Mouse (Mus musculus) kidney, embryonic 14.5 days (tissue): ENCODE data around the gene Snapc1. TPM values are rescaled to one million over a fixed set of nuclear protein-coding genes. Genes with fewer than 3 reads are reported as not detected.

ENCODE experiments used
- ATAC-seq: fragments of 200-750 bp; cut with Nextera tagmentation; 2 replicates; pipeline ENCODE4 v1.8.0; 2017; ENCODE audit warnings: moderate number of reproducible peaks, mild to moderate bottlenecking, moderate TSS enrichment, moderate library complexity; ENCODE audit not compliant: low FRiP score, low TSS enrichment
- H3K27ac ChIP-seq: fragments of 300-500 bp; sonication (generic); 2 replicates; pipeline ENCODE4 v1.5.1; 2014; ENCODE audit warnings: low read depth, mild to moderate bottlenecking, low read length, moderate library complexity, mixed read lengths
- H3K27me3 ChIP-seq: fragments of 300-500 bp; sonication (generic); 2 replicates; pipeline ENCODE4 v1.6.1; 2014; ENCODE audit warnings: mild to moderate bottlenecking, low read length; ENCODE audit not compliant: control insufficient read depth, insufficient read depth
- H3K36me3 ChIP-seq: fragments of 300-500 bp; sonication (generic); 2 replicates; pipeline ENCODE4 v1.6.1; 2014; ENCODE audit warnings: low read length, mixed read lengths; ENCODE audit not compliant: control insufficient read depth, insufficient read depth
- H3K4me1 ChIP-seq: fragments of 300-500 bp; sonication (generic); 2 replicates; pipeline ENCODE4 v1.6.1; 2014; ENCODE audit warnings: low read length, mixed read lengths; ENCODE audit not compliant: control insufficient read depth, insufficient read depth
- H3K4me2 ChIP-seq: fragments of 300-500 bp; sonication (generic); replicated peaks from 2 replicates; pipeline ENCODE4 v1.6.1; 2014; ENCODE audit warnings: low read depth, mild to moderate bottlenecking, low read length
- H3K4me3 ChIP-seq: fragments of 300-500 bp; sonication (generic); 2 replicates; pipeline ENCODE4 v1.5.1; 2014; ENCODE audit warnings: mild to moderate bottlenecking, low read length
- H3K9ac ChIP-seq: fragments of 300-500 bp; sonication (generic); 2 replicates; pipeline ENCODE4 v1.6.1; 2014; ENCODE audit warnings: low read depth, mild to moderate bottlenecking, low read length, moderate library complexity
- H3K9me3 ChIP-seq: fragments of 300-500 bp; sonication (generic); 2 replicates; pipeline ENCODE4 v1.6.1; 2016; ENCODE audit warnings: low read length; ENCODE audit not compliant: control insufficient read depth
- WGBS: fragments of 180-500 bp; shearing (Covaris S2); extraction: QIAGEN DNeasy Blood & Tissue Kit; methylation state at CpG from one replicate; pipeline ENCODE4 v1.1.7; 2014; 5-methylcytosine and 5-hydroxymethylcytosine counted together
- polyA plus RNA-seq: library from polyadenylated mRNA; unstranded; fragments of >200 nt; fragmentation: Nextera tagmentation; extraction: Ambion mirVana; gene quantifications from 2 replicates; pipeline ENCODE4 v1.2.1, GENCODE M21; 2014

Snapc1 gene
- polyA plus RNA-seq, 1 experiment from 2014 or later, result 16.1 TPM

GRCm38 (mm10) chr12:74009448-74009911 is 45.2 kb downstream of the Snapc1 start:
- no peak overlapping the region for H3K27ac ChIP-seq
- H3K4me1 ChIP-seq, result no peaks in the 10 kb centered on the region
- H3K9ac ChIP-seq, result no peak overlapping the region
- 27% methylated on average over 8 of the region's 8 CpGs for WGBS
- no peak overlapping the region for H3K4me3 ChIP-seq
- no peaks in the 10 kb centered on the region for H3K9me3 ChIP-seq
- no peak overlapping the region for H3K4me2 ChIP-seq
- peak; percentile 71; the same call in 1 of the 2 replicates for ATAC-seq
- H3K27me3 ChIP-seq, result no peaks in the 10 kb centered on the region; the same call in 1 of the 2 replicates
- no peaks in the 10 kb centered on the region for H3K36me3 ChIP-seq

DNA sequence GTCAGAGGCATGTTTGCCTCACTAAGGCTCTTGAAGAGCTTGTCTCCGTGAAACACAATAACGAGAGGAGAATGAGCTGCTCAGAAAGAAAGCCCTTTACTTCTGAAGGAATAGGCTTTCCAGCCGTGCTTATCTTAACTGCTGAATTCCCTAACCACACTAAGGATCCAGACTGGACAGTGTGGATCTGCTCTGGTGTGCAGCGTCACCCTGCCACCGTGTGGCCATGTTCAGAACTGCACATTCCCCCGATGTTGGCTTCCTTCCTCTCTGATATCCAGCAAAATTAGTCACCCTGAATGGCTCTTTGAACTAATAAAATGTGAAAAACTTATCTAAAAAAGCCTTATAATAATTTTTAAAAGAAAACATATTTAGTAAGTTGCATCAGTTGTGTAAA is 49.5 kb downstream of the Snapc1 start:
- Histone ChIP-seq H3K4me3 (no peak overlapping the region), H3K4me2 (peak overlapping the region; percentile 26; the same call in 1 of the 2 replicates), H3K27me3 (no peaks in the 10 kb centered on the region; the same call in 1 of the 2 replicates), H3K36me3 (no peaks in the 10 kb centered on the region), H3K27ac (no peak overlapping the region), H3K9me3 (no peaks in the 10 kb centered on the region), H3K4me1 (no peaks in the 10 kb centered on the region), H3K9ac (no peak overlapping the region)
- peak; percentile 79 for ATAC-seq
- 3% methylated on average over 6 of the region's 6 CpGs for WGBS

- ATAC-seq, result no peak
- Histone ChIP-seq H3K4me1 (no peaks in the 10 kb centered on the region), H3K4me2 (no peak overlapping the region), H3K9ac (no peak overlapping the region), H3K27me3 (no peaks in the 10 kb centered on the region), H3K4me3 (no peak overlapping the region), H3K9me3 (no peaks in the 10 kb centered on the region), H3K36me3 (no peaks in the 10 kb centered on the region), H3K27ac (no peak overlapping the region)
- WGBS, result 60% methylated on average over 7 of the region's 7 CpGs
Measured at GRCm38 (mm10) chr12:74014739-74015270, 50.5 kb downstream of the Snapc1 start.

DNA sequence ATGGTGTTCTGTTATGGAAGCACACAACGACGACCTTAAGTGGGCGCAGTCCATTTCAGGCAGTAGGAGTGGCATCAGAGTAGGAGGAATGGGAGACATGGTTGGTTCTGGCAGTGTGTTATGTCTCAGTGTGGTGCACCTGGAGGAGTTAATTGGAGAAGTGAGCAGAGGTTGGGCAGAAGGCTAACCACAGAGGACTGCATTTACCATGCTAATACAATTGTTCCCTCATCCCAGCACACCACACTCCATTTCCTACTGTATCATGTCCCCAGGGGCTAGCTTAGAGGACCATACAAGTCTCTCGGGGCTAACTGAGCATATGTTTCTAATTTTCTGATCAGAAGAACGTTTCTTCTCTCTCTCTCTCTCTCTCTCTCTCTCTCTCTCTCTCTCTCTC is 51.2 kb downstream of the Snapc1 start:
- Histone ChIP-seq H3K27ac (no peak overlapping the region), H3K4me1 (no peaks in the 10 kb centered on the region), H3K9me3 (no peaks in the 10 kb centered on the region), H3K4me3 (no peak overlapping the region), H3K9ac (no peak overlapping the region), H3K4me2 (no peak overlapping the region), H3K27me3 (no peaks in the 10 kb centered on the region), H3K36me3 (no peaks in the 10 kb centered on the region)
- 77% methylated on average over 5 of the region's 5 CpGs for WGBS
- no peak for ATAC-seq

DNA sequence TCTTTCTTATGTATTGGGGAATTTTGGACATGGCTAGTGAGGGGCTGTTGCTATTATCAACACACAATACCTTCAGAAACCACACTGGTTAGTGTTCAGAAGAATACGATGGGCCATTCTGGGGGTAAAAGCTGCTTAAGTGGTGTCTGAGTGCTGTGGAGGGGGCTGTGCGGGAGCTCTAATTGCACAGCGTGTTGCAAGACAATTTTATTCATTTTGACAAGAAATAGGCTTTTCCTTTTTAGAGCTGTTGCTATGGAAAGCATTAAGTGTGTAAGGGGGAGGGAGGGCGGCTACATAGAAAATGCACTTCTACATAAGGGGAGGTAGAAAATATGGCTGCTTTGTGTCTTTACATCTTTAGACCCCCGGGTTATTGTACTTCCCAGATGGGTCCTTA is 59.0 kb downstream of the Snapc1 start:
- no peak overlapping the region for H3K4me3 ChIP-seq
- no peak overlapping the region for H3K4me2 ChIP-seq
- ATAC-seq, result no peak
- no peaks in the 10 kb centered on the region for H3K27me3 ChIP-seq
- H3K4me1 ChIP-seq, result no peaks in the 10 kb centered on the region
- WGBS, result 93% methylated on average over 5 of the region's 5 CpGs
- no peak overlapping the region for H3K27ac ChIP-seq
- no peak overlapping the region for H3K9ac ChIP-seq
- H3K9me3 ChIP-seq, result no peaks in the 10 kb centered on the region
- no peaks in the 10 kb centered on the region for H3K36me3 ChIP-seq

GRCm38 (mm10) chr12:74024912-74025311 is 60.6 kb downstream of the Snapc1 start:
- no peak overlapping the region for H3K9ac ChIP-seq
- H3K27me3 ChIP-seq, result no peaks in the 10 kb centered on the region
- no peak for ATAC-seq
- WGBS, result 86% methylated on average over 2 of the region's 2 CpGs
- H3K27ac ChIP-seq, result no peak overlapping the region
- H3K36me3 ChIP-seq, result no peaks in the 10 kb centered on the region
- no peaks in the 10 kb centered on the region for H3K9me3 ChIP-seq
- no peaks in the 10 kb centered on the region for H3K4me1 ChIP-seq
- no peak overlapping the region for H3K4me3 ChIP-seq
- no peak overlapping the region for H3K4me2 ChIP-seq

Other genes starting within 250 kb of the Snapc1 start
- 64.9 and 114 TPM in 2 replicates for gene Hif1a, start 63.1 kb upstream of the Snapc1 start, polyA plus RNA-seq
- 8.7 and 13.9 TPM in 2 replicates for gene Gm49321, start 26.8 kb upstream of the Snapc1 start, polyA plus RNA-seq
- gene Syt16, start 33.2 kb downstream of the Snapc1 start, polyA plus RNA-seq, result 0.24 and 1.2 TPM in 2 replicates